Mouse (Mus musculus) macrophage (primary cell): ENCODE results near the gene Chtop. TPM values are rescaled to one million over a fixed set of nuclear protein-coding genes. Genes with fewer than 3 reads are reported as not detected.

Experiments used
- H3K27ac ChIP-seq: fragments of 350-480 bp; formaldehyde crosslinking; 2 replicates; pipeline ENCODE4 v1.9.0; 2021
- H3K36me3 ChIP-seq: fragments of 350-480 bp; formaldehyde crosslinking; 2 replicates; pipeline ENCODE4 v1.9.0; 2021; ENCODE audit errors: inconsistent target
- H3K4me3 ChIP-seq: fragments of 350-480 bp; formaldehyde crosslinking; 2 replicates; pipeline ENCODE4 v1.9.0; 2021; ENCODE audit errors: inconsistent target
- H3K79me2 ChIP-seq: fragments of 350-480 bp; formaldehyde crosslinking; 2 replicates; pipeline ENCODE4 v1.9.0; 2021; ENCODE audit errors: inconsistent target
- WGBS: methylation state at CpG from one replicate; pipeline ENCODE4 v1.1.7; 2026; ENCODE audit warnings: inconsistent platforms; ENCODE audit not compliant: missing documents; 5-methylcytosine and 5-hydroxymethylcytosine counted together
- polyA plus RNA-seq: library from polyadenylated mRNA; stranded (reverse); fragments of 250-400 nt; gene quantifications from 3 replicates; pipeline ENCODE4 v1.2.4, GENCODE M21; 2018; ENCODE audit warnings: inconsistent platforms

The Chtop gene
- polyA plus RNA-seq, 1 experiment from 2014 or later, result 50.7 TPM

GRCm38 (mm10) chr3:90517711-90518110 is 8.4 kb upstream of the Chtop start:
- 82% methylated on average over 2 of the region's 4 CpGs for WGBS
- no peak overlapping the region for H3K4me3 ChIP-seq
- H3K27ac ChIP-seq, result no peak overlapping the region
- peaks cover 11% of the 10 kb centered on the region; the same call in 1 of the 2 replicates for H3K79me2 ChIP-seq
- H3K36me3 ChIP-seq, result no peaks in the 10 kb centered on the region

GRCm38 (mm10) chr3:90515789-90516188 is 6.5 kb upstream of the Chtop start:
- Histone ChIP-seq H3K36me3 (no peaks in the 10 kb centered on the region), H3K79me2 (peaks cover 11% of the 10 kb centered on the region; the same call in 1 of the 2 replicates), H3K4me3 (peak overlapping the region; percentile 90; the same call in 1 of the 2 replicates), H3K27ac (no peak overlapping the region)
- 87% methylated on average over 4 of the region's 4 CpGs for WGBS

- Histone ChIP-seq H3K36me3 (no peaks in the 10 kb centered on the region), H3K79me2 (peaks cover 11% of the 10 kb centered on the region; the same call in 1 of the 2 replicates), H3K4me3 (peak overlapping the region; percentile 90), H3K27ac (peak overlapping the region; percentile 63)
- no CpG with 5 or more reads among the region's 1 CpGs for WGBS
These were observed 5.9 kb upstream of the Chtop start for GRCm38 (mm10) chr3:90515242-90515641.

- Histone ChIP-seq H3K36me3 (no peaks in the 10 kb centered on the region), H3K79me2 (peaks cover 11% of the 10 kb centered on the region; the same call in 1 of the 2 replicates), H3K27ac (peak overlapping the region; percentile 63), H3K4me3 (peak overlapping the region; percentile 90)
- WGBS, result 0% methylated on average over 10 of the region's 10 CpGs
These were observed 5.4 kb upstream of the Chtop start for GRCm38 (mm10) chr3:90514691-90515090.

GRCm38 (mm10) chr3:90513796-90514590 is 4.7 kb upstream of the Chtop start, which contains the start of the genes S100a1 and S100a13:
TSS of gene S100a1 (minus strand) at chr3:90514392.
TSS of gene S100a13 (plus strand) at chr3:90514435.
- H3K79me2 ChIP-seq, result peaks cover 11% of the 10 kb centered on the region; the same call in 1 of the 2 replicates
- H3K27ac ChIP-seq, result peak within 1 kb of the TSS; percentile 63
- no peaks in the 10 kb centered on the region for H3K36me3 ChIP-seq
- peak within 1 kb of the TSS; percentile 90 for H3K4me3 ChIP-seq
- WGBS, result 7% methylated on average over 25 of the region's 25 CpGs

GRCm38 (mm10) chr3:90512948-90513642 is 3.8 kb upstream of the Chtop start:
- H3K79me2 ChIP-seq, result peaks cover 19% of the 10 kb centered on the region
- 98% methylated on average over 8 of the region's 9 CpGs for WGBS
- peak overlapping the region; percentile 63 for H3K27ac ChIP-seq
- H3K36me3 ChIP-seq, result no peaks in the 10 kb centered on the region
- peak overlapping the region; percentile 90 for H3K4me3 ChIP-seq

- Histone ChIP-seq H3K4me3 (no peak overlapping the region), H3K79me2 (peaks cover 27% of the 10 kb centered on the region), H3K36me3 (peaks cover 1% of the 10 kb centered on the region; the same call in 1 of the 2 replicates), H3K27ac (no peak overlapping the region)
- WGBS, result 91% methylated on average over 5 of the region's 5 CpGs
These were observed 3.0 kb upstream of the Chtop start for GRCm38 (mm10) chr3:90512276-90512675.

- H3K36me3 ChIP-seq, result peaks cover 26% of the 10 kb centered on the region
- H3K4me3 ChIP-seq, result peak overlapping the region; percentile 84; the same call in 1 of the 2 replicates
- peaks cover 41% of the 10 kb centered on the region for H3K79me2 ChIP-seq
- H3K27ac ChIP-seq, result peak overlapping the region; percentile 57
- 10% methylated on average over 2 of the region's 2 CpGs for WGBS
These were observed 437 bp upstream of the Chtop start for GRCm38 (mm10) chr3:90509747-90510123.

- Histone ChIP-seq H3K36me3 (peaks cover 36% of the 10 kb centered on the region), H3K4me3 (peak overlapping the region; percentile 84), H3K79me2 (peaks cover 54% of the 10 kb centered on the region), H3K27ac (0 out of 2 replicates have a peak overlapping the region, but pooled peaks have one; percentile 10)
- 3% methylated on average over 20 of the region's 20 CpGs for WGBS
These were observed 880 bp downstream of the Chtop start for GRCm38 (mm10) chr3:90508287-90508949.

- H3K4me3 ChIP-seq, result no peak overlapping the region
- no peak overlapping the region for H3K27ac ChIP-seq
- peaks cover 57% of the 10 kb centered on the region for H3K36me3 ChIP-seq
- H3K79me2 ChIP-seq, result peaks cover 70% of the 10 kb centered on the region
- WGBS, result 93% methylated on average over 3 of the region's 3 CpGs
These were observed 2.9 kb downstream of the Chtop start for GRCm38 (mm10) chr3:90506362-90506761.

GRCm38 (mm10) chr3:90505216-90505615 is 4.1 kb downstream of the Chtop start:
- Histone ChIP-seq H3K79me2 (peaks cover 70% of the 10 kb centered on the region), H3K27ac (no peak overlapping the region), H3K4me3 (no peak overlapping the region), H3K36me3 (peaks cover 63% of the 10 kb centered on the region)
- 96% methylated on average over 5 of the region's 5 CpGs for WGBS

- peaks cover 66% of the 10 kb centered on the region for H3K79me2 ChIP-seq
- H3K27ac ChIP-seq, result no peak overlapping the region
- peaks cover 69% of the 10 kb centered on the region for H3K36me3 ChIP-seq
- WGBS, result 95% methylated on average over 4 of the region's 4 CpGs
- H3K4me3 ChIP-seq, result no peak overlapping the region
These were observed 5.9 kb downstream of the Chtop start for GRCm38 (mm10) chr3:90503444-90503843.

GRCm38 (mm10) chr3:90497597-90497996 is 11.7 kb downstream of the Chtop start:
- Histone ChIP-seq H3K4me3 (no peak overlapping the region), H3K27ac (no peak overlapping the region), H3K79me2 (peaks cover 9% of the 10 kb centered on the region; the same call in 1 of the 2 replicates), H3K36me3 (peaks cover 44% of the 10 kb centered on the region)

GRCm38 (mm10) chr3:90495850-90496525 is 13.3 kb downstream of the Chtop start:
- no peaks in the 10 kb centered on the region for H3K79me2 ChIP-seq
- H3K36me3 ChIP-seq, result peaks cover 30% of the 10 kb centered on the region; the same call in 1 of the 2 replicates
- 94% methylated on average over 7 of the region's 7 CpGs for WGBS
- H3K27ac ChIP-seq, result no peak overlapping the region
- H3K4me3 ChIP-seq, result no peak overlapping the region
